Mouse (Mus musculus) kidney, adult 2 months (tissue): ENCODE measurements around the gene 1700015F17Rik.

Experiments
- CTCF ChIP-seq: fragments of 200-500 bp; conservative IDR thresholded peaks from 2 replicates; pipeline ENCODE4 v1.5.1; 2011; ENCODE audit warnings: low read depth, mild to moderate bottlenecking, control low read depth, low read length, moderate library complexity, mixed read lengths; ENCODE audit not compliant: insufficient read depth, insufficient read length
- POLR2A ChIP-seq: fragments of 200-500 bp; IDR thresholded peaks from one replicate; pipeline ENCODE4 v1.6.1; 2011; ENCODE audit warnings: low read depth, low read length, control low read depth

GRCm38 (mm10) chr5:5483254-5483858 lies 4.4 kb upstream of the 1700015F17Rik start:
- TF ChIP-seq CTCF (no peak), POLR2A (no peak)
